Mouse (Mus musculus) lung, adult 2 months (tissue): Measurements from ENCODE around the gene Slc38a3.

ENCODE experiments used
- CTCF ChIP-seq: fragments of 200-500 bp; IDR thresholded peaks from 2 replicates; pipeline ENCODE4 v1.5.1; 2011; ENCODE audit warnings: mild to moderate bottlenecking, low read length, control low read depth; ENCODE audit not compliant: insufficient read depth
- POLR2A ChIP-seq: fragments of 200-500 bp; IDR thresholded peaks from 2 replicates; pipeline ENCODE4 v1.6.1; 2011; ENCODE audit warnings: low read depth, mild to moderate bottlenecking, control low read depth, low read length, borderline replicate concordance; ENCODE audit errors: extremely low read depth

DNA sequence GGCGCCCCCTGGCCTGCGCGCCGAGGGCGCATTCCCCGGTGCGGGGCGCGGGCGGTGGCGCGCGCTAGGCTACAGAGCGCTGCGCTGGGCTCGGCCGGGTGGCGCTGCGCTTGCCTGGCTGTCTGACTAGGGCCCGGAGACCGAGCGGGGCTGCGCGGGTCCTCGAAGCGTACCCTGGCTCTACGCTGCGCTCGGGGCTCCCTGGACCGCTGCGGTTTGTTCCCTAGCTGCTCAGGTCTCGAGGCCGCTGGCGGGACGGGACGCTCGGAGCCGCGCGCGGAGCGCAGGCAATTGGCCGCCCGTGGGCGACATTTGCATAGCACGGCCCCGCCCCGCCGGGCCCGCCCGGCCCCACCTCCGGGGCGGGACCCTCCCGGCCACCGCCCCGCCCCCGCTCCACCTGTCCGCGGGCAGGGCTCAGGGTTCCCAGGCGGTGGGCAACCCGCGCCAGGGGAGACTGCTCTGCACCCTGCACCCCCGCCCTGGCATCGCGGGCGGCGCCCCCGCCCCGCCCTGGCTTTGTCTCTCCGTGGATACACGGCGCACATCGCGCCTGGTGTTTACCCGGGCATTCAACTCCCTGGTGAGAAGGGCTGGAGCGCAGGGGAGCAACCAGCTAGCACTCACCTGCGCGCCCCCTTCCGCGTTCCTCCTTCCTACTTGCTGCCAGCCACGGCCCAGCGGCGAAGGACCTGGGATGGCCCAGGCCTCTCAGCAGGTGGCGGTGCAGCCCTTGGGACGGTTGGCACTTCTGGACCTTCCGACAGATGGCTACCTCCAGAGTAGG is 40.6 kb upstream of the Slc38a3 start, which contains the start of gene Sema3f:
- TF ChIP-seq CTCF: peak; percentile 59
- TF ChIP-seq POLR2A: peak; percentile 88; the same call in 1 of the 2 replicates
